Mouse (Mus musculus): ENCODE measurements at regions not wholly inside any gene's neighbourhood (a gene's known extent, or its start where the extent isn't known, plus 50 kb on each side); places are given as distances from the start of the nearest gene placed in this dataset.

DNA sequence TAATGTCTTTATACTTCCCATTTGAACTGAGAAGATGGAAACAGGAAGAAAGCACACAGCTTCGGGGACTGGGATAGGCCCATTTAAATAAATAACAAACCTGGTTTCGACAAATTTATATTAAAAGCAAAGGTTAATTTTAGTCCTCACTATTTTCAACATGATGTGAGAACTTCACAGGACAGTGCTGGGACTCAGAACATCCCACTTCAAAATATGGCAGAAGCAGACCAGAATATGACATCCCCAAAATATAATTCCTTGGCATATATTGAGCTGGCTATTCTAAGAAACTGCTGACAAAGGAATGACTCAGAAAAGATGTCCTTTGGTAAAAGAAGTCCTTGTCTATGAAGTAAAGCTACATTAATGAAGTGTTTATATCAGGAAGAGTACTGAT, 338.0 kb downstream of the 1190002N15Rik start:
- TF ChIP-seq POLR2A (IDR thresholded peaks at IDR 0.05; ENCODE audit: control insufficient read depth, extremely low read depth, insufficient read depth, low read length, poor library complexity) (no peak), CTCF (IDR thresholded peaks at IDR 0.05; ENCODE audit: borderline replicate concordance, control insufficient read depth, extremely low read depth, insufficient read depth, low read length, poor library complexity) (no peak)

Data from thymus, adult 2 months (tissue).